Mouse (Mus musculus) kidney, embryonic 16.5 days (tissue): Measurements from ENCODE around the gene Dctpp1. TPM values are rescaled to one million over a fixed set of nuclear protein-coding genes. Genes with fewer than 3 reads are reported as not detected.
A peak's percentile ranks its signal among the peaks of the same experiment; 100 is the strongest.

Experiments used
- ATAC-seq: fragments of 200-750 bp; cut with Nextera tagmentation; 2 replicates; pipeline ENCODE4 v1.8.0; 2017; ENCODE audit warnings: moderate TSS enrichment; ENCODE audit not compliant: low FRiP score, low TSS enrichment
- H3K27ac ChIP-seq: fragments of 300-500 bp; sonication (generic); 2 replicates; pipeline ENCODE4 v1.5.1; 2014; ENCODE audit warnings: low read length
- H3K27me3 ChIP-seq: fragments of 300-500 bp; sonication (generic); 2 replicates; pipeline ENCODE4 v1.6.1; 2014; ENCODE audit warnings: low read length, control low read depth, mixed read lengths; ENCODE audit not compliant: insufficient read depth
- H3K36me3 ChIP-seq: fragments of 300-500 bp; sonication (generic); 2 replicates; pipeline ENCODE4 v1.6.1; 2014; ENCODE audit warnings: low read length, control low read depth, mixed read lengths; ENCODE audit not compliant: insufficient read depth
- H3K4me1 ChIP-seq: fragments of 300-500 bp; sonication (generic); 2 replicates; pipeline ENCODE4 v1.6.1; 2014; ENCODE audit warnings: low read length, control low read depth, mixed read lengths; ENCODE audit not compliant: insufficient read depth
- H3K4me2 ChIP-seq: fragments of 300-500 bp; sonication (generic); replicated peaks from 2 replicates; pipeline ENCODE4 v1.6.1; 2014; ENCODE audit warnings: low read depth, low read length
- H3K4me3 ChIP-seq: fragments of 300-500 bp; sonication (generic); 2 replicates; pipeline ENCODE4 v1.5.1; 2014; ENCODE audit warnings: mild to moderate bottlenecking, low read length
- H3K9ac ChIP-seq: fragments of 300-500 bp; sonication (generic); replicated peaks from 2 replicates; pipeline ENCODE4 v1.6.1; 2014; ENCODE audit warnings: low read length
- H3K9me3 ChIP-seq: fragments of 300-500 bp; sonication (generic); 2 replicates; pipeline ENCODE4 v1.6.1; 2016; ENCODE audit warnings: low read length, control low read depth
- WGBS: fragments of 180-500 bp; shearing (Covaris S2); extraction: QIAGEN DNeasy Blood & Tissue Kit; methylation state at CpG from one replicate; pipeline ENCODE4 v1.1.7; 2014; 5-methylcytosine and 5-hydroxymethylcytosine counted together
- polyA plus RNA-seq: library from polyadenylated mRNA; unstranded; fragments of >200 nt; fragmentation: Nextera tagmentation; extraction: Ambion mirVana; gene quantifications from 2 replicates; pipeline ENCODE4 v1.2.1, GENCODE M21; 2015

The Dctpp1 gene
- polyA plus RNA-seq, 1 experiment from 2014 or later: 200 TPM

- H3K36me3 ChIP-seq: no peaks in the 10 kb centered on the region
- H3K27me3 ChIP-seq: no peaks in the 10 kb centered on the region
- no peak overlapping the region for H3K4me3 ChIP-seq
- H3K4me1 ChIP-seq: no peaks in the 10 kb centered on the region
- H3K4me2 ChIP-seq: no peak overlapping the region
- WGBS: 83% methylated on average over 6 of the region's 6 CpGs
- no peaks in the 10 kb centered on the region for H3K9me3 ChIP-seq
- no peak overlapping the region for H3K27ac ChIP-seq
- ATAC-seq: no peak
- no peak overlapping the region for H3K9ac ChIP-seq
These were observed 36.7 kb downstream of the Dctpp1 start for GRCm38 (mm10) chr7:127223515-127224478.

- no peak overlapping the region for H3K9ac ChIP-seq
- H3K4me2 ChIP-seq: no peak overlapping the region
- H3K27ac ChIP-seq: no peak overlapping the region
- H3K27me3 ChIP-seq: no peaks in the 10 kb centered on the region
- H3K36me3 ChIP-seq: no peaks in the 10 kb centered on the region
- H3K4me1 ChIP-seq: no peaks in the 10 kb centered on the region
- no peaks in the 10 kb centered on the region for H3K9me3 ChIP-seq
- ATAC-seq: no peak
- no peak overlapping the region for H3K4me3 ChIP-seq
- 94% methylated on average over 3 of the region's 3 CpGs for whole genome bisulfite sequencing
These were observed 37.4 kb downstream of the Dctpp1 start for GRCm38 (mm10) chr7:127223106-127223505.

GRCm38 (mm10) chr7:127220440-127220839 lies 40.1 kb downstream of the Dctpp1 start:
- Histone ChIP-seq H3K4me2 (no peak overlapping the region), H3K36me3 (no peaks in the 10 kb centered on the region), H3K4me1 (no peaks in the 10 kb centered on the region), H3K9ac (no peak overlapping the region), H3K27ac (no peak overlapping the region), H3K27me3 (no peaks in the 10 kb centered on the region), H3K4me3 (no peak overlapping the region), H3K9me3 (no peaks in the 10 kb centered on the region)
- WGBS: 84% methylated on average over 6 of the region's 6 CpGs
- ATAC-seq: no peak

- 86% methylated on average over 4 of the region's 4 CpGs for WGBS
These were observed 41.8 kb downstream of the Dctpp1 start for GRCm38 (mm10) chr7:127218670-127219069.

GRCm38 (mm10) chr7:127217901-127218642 lies 42.4 kb downstream of the Dctpp1 start:
- peaks cover 6% of the 10 kb centered on the region for H3K4me1 ChIP-seq
- H3K4me2 ChIP-seq: no peak overlapping the region
- H3K4me3 ChIP-seq: no peak overlapping the region
- no peaks in the 10 kb centered on the region for H3K36me3 ChIP-seq
- no peak overlapping the region for H3K9ac ChIP-seq
- WGBS: 79% methylated on average over 10 of the region's 10 CpGs
- no peak overlapping the region for H3K27ac ChIP-seq
- ATAC-seq: no peak
- H3K9me3 ChIP-seq: no peaks in the 10 kb centered on the region
- no peaks in the 10 kb centered on the region for H3K27me3 ChIP-seq

More at GRCm38 (mm10) chr7:127218670-127219069, 41.8 kb downstream of the Dctpp1 start:
- Histone ChIP-seq H3K9ac (no peak overlapping the region), H3K4me2 (no peak overlapping the region), H3K4me1 (peaks cover 6% of the 10 kb centered on the region), H3K36me3 (no peaks in the 10 kb centered on the region), H3K27me3 (no peaks in the 10 kb centered on the region), H3K4me3 (no peak overlapping the region), H3K9me3 (no peaks in the 10 kb centered on the region), H3K27ac (no peak overlapping the region)
- no peak for ATAC-seq

- H3K9ac ChIP-seq: no peak overlapping the region
- H3K27ac ChIP-seq: no peak overlapping the region
- H3K36me3 ChIP-seq: no peaks in the 10 kb centered on the region
- H3K4me2 ChIP-seq: no peak overlapping the region
- WGBS: 92% methylated on average over 6 of the region's 6 CpGs
- peaks cover 6% of the 10 kb centered on the region for H3K4me1 ChIP-seq
- no peak for ATAC-seq
- H3K27me3 ChIP-seq: no peaks in the 10 kb centered on the region
- no peak overlapping the region for H3K4me3 ChIP-seq
- H3K9me3 ChIP-seq: no peaks in the 10 kb centered on the region
These were observed 43.0 kb downstream of the Dctpp1 start for GRCm38 (mm10) chr7:127217475-127217874.

- WGBS: 85% methylated on average over 5 of the region's 5 CpGs
- H3K27me3 ChIP-seq: no peaks in the 10 kb centered on the region
These were observed 44.2 kb downstream of the Dctpp1 start for GRCm38 (mm10) chr7:127216307-127216706.

GRCm38 (mm10) chr7:127214981-127215871 lies 45.3 kb downstream of the Dctpp1 start:
- 20% methylated on average over 33 of the region's 33 CpGs for WGBS
- Histone ChIP-seq H3K9ac (peak overlapping the region; percentile 69), H3K4me2 (peak overlapping the region; percentile 62), H3K27me3 (no peaks in the 10 kb centered on the region), H3K4me1 (peaks cover 6% of the 10 kb centered on the region), H3K36me3 (no peaks in the 10 kb centered on the region), H3K4me3 (peak overlapping the region; percentile 42), H3K27ac (no peak overlapping the region), H3K9me3 (no peaks in the 10 kb centered on the region)
- peak; percentile 39 for ATAC-seq

More at GRCm38 (mm10) chr7:127216307-127216706, 44.2 kb downstream of the Dctpp1 start:
- ATAC-seq: no peak
- H3K36me3 ChIP-seq: no peaks in the 10 kb centered on the region
- H3K4me3 ChIP-seq: no peak overlapping the region
- H3K27ac ChIP-seq: no peak overlapping the region
- H3K4me2 ChIP-seq: no peak overlapping the region
- peaks cover 6% of the 10 kb centered on the region for H3K4me1 ChIP-seq
- H3K9ac ChIP-seq: no peak overlapping the region
- no peaks in the 10 kb centered on the region for H3K9me3 ChIP-seq

GRCm38 (mm10) chr7:127214521-127214920 lies 46.0 kb downstream of the Dctpp1 start:
- WGBS: 31% methylated on average over 21 of the region's 21 CpGs
- Histone ChIP-seq H3K27ac (no peak overlapping the region), H3K36me3 (no peaks in the 10 kb centered on the region)

More at GRCm38 (mm10) chr7:127214521-127214920, 46.0 kb downstream of the Dctpp1 start:
- Histone ChIP-seq H3K4me2 (peak overlapping the region; percentile 62), H3K9me3 (no peaks in the 10 kb centered on the region), H3K27me3 (no peaks in the 10 kb centered on the region), H3K4me3 (peak overlapping the region; percentile 42), H3K9ac (peak overlapping the region; percentile 69), H3K4me1 (peaks cover 6% of the 10 kb centered on the region)
- ATAC-seq: no peak
